Mouse (Mus musculus) limb, embryonic 11.5 days (tissue): ENCODE results near the gene Acot4. TPM values are rescaled to one million over a fixed set of nuclear protein-coding genes. Genes with fewer than 3 reads are reported as not detected.
"Not testable (repeated sequence)": the region's sequence is repeated elsewhere in the genome, so short reads cannot be mapped to it uniquely, and the experiment has no call there.

ENCODE experiments used
- ATAC-seq: fragments of 200-750 bp; cut with Nextera tagmentation; 2 replicates; pipeline ENCODE4 v1.8.0; 2017; ENCODE audit warnings: low read depth; ENCODE audit not compliant: insufficient number of reproducible peaks, low FRiP score, low TSS enrichment
- DNase-seq: peaks from one replicate; pipeline ENCODE4 v3.0.0-alpha.2; 2015; ENCODE audit warnings: low spot score
- H3K27ac ChIP-seq: fragments of 300-500 bp; sonication (generic); replicated peaks from 2 replicates; pipeline ENCODE4 v1.5.1; 2014; ENCODE audit warnings: low read depth, mild to moderate bottlenecking, low read length
- H3K27me3 ChIP-seq: fragments of 300-500 bp; sonication (generic); 2 replicates; pipeline ENCODE4 v1.6.1; 2014; ENCODE audit warnings: mild to moderate bottlenecking, low read length, mixed read lengths; ENCODE audit not compliant: control insufficient read depth, insufficient read depth
- H3K36me3 ChIP-seq: fragments of 300-500 bp; sonication (generic); 2 replicates; pipeline ENCODE4 v1.6.1; 2014; ENCODE audit warnings: mild to moderate bottlenecking, low read length, moderate library complexity, mixed read lengths; ENCODE audit not compliant: control insufficient read depth, insufficient read depth
- H3K4me1 ChIP-seq: fragments of 300-500 bp; sonication (generic); 2 replicates; pipeline ENCODE4 v1.6.1; 2014; ENCODE audit warnings: low read length, mixed read lengths; ENCODE audit not compliant: control insufficient read depth, insufficient read depth
- H3K4me2 ChIP-seq: fragments of 300-500 bp; sonication (generic); 2 replicates; pipeline ENCODE4 v1.6.1; 2014; ENCODE audit warnings: low read depth, mild to moderate bottlenecking, moderate library complexity; ENCODE audit not compliant: severe bottlenecking
- H3K4me3 ChIP-seq: fragments of 300-500 bp; sonication (generic); 2 replicates; pipeline ENCODE4 v1.5.1; 2014; ENCODE audit warnings: low read depth, low read length
- H3K9ac ChIP-seq: fragments of 300-500 bp; sonication (generic); 2 replicates; pipeline ENCODE4 v1.6.1; 2014; ENCODE audit warnings: mild to moderate bottlenecking, low read length
- H3K9me3 ChIP-seq: fragments of 300-500 bp; sonication (generic); 2 replicates; pipeline ENCODE4 v1.6.1; 2016; ENCODE audit warnings: low read length; ENCODE audit not compliant: control insufficient read depth
- WGBS: fragments of 180-500 bp; shearing (Covaris S2); extraction: QIAGEN DNeasy Blood & Tissue Kit; methylation state at CpG from one replicate; pipeline ENCODE4 v1.1.7; 2014; 5-methylcytosine and 5-hydroxymethylcytosine counted together
- polyA plus RNA-seq: library from polyadenylated mRNA; unstranded; fragments of >200 nt; fragmentation: Nextera tagmentation; extraction: Ambion mirVana; gene quantifications from 2 replicates; pipeline ENCODE4 v1.2.1, GENCODE M21; 2014

Gene Acot4
- polyA plus RNA-seq, 1 experiment from 2014 or later, result 0.08 TPM

GRCm38 (mm10) chr12:84038691-84039111, 522 bp downstream of the Acot4 start, which contains the start of gene Gm49366:
Gene Gm49366, plus strand, starts transcription at chr12:84038935.
- WGBS, result 2% methylated on average over 39 of the region's 39 CpGs
- not testable (repeated sequence) for H3K4me1 ChIP-seq, H3K9me3 ChIP-seq, H3K27me3 ChIP-seq, H3K27ac ChIP-seq, H3K36me3 ChIP-seq, ATAC-seq
- peak within 1 kb of the TSS; percentile 52 for H3K9ac ChIP-seq
- peak within 1 kb of the TSS; percentile 40 for H3K4me3 ChIP-seq
- peak within 1 kb of the TSS; percentile 65 for H3K4me2 ChIP-seq
- peak; percentile 53 for DNase-seq

- Histone ChIP-seq H3K36me3 (no peaks in the 10 kb centered on the region), H3K9ac (no peak overlapping the region), H3K4me3 (no peak overlapping the region), H3K4me2 (no peak overlapping the region), H3K27ac (no peak overlapping the region), H3K27me3 (no peaks in the 10 kb centered on the region), H3K4me1 (no peaks in the 10 kb centered on the region), H3K9me3 (no peaks in the 10 kb centered on the region)
- 90% methylated on average over 5 of the region's 5 CpGs for WGBS
- no peak for DNase-seq
- no peak for ATAC-seq
Measured at GRCm38 (mm10) chr12:84042248-84042647, 4.1 kb downstream of the Acot4 start.

GRCm38 (mm10) chr12:84044045-84044444, 5.9 kb downstream of the Acot4 start:
- no peaks in the 10 kb centered on the region; the same call in 1 of the 2 replicates for H3K9me3 ChIP-seq
- H3K27ac ChIP-seq, result no peak overlapping the region
- ATAC-seq, result no peak
- H3K4me2 ChIP-seq, result no peak overlapping the region
- H3K27me3 ChIP-seq, result no peaks in the 10 kb centered on the region
- 84% methylated on average over 2 of the region's 2 CpGs for WGBS
- H3K4me3 ChIP-seq, result no peak overlapping the region
- no peak overlapping the region for H3K9ac ChIP-seq
- H3K36me3 ChIP-seq, result no peaks in the 10 kb centered on the region
- no peak for DNase-seq
- no peaks in the 10 kb centered on the region for H3K4me1 ChIP-seq

- Histone ChIP-seq H3K27me3 (no peaks in the 10 kb centered on the region), H3K9ac (no peak overlapping the region), H3K9me3 (no peaks in the 10 kb centered on the region; the same call in 1 of the 2 replicates), H3K4me1 (no peaks in the 10 kb centered on the region), H3K27ac (no peak overlapping the region), H3K4me3 (no peak overlapping the region), H3K4me2 (no peak overlapping the region), H3K36me3 (no peaks in the 10 kb centered on the region)
- 92% methylated on average over 1 of the region's 1 CpGs for WGBS
- ATAC-seq, result no peak
- no peak for DNase-seq
Measured at GRCm38 (mm10) chr12:84046906-84047305, 8.7 kb downstream of the Acot4 start.

GRCm38 (mm10) chr12:84050744-84051143, 12.6 kb downstream of the Acot4 start:
- WGBS, result 86% methylated on average over 5 of the region's 5 CpGs
- H3K4me2 ChIP-seq, H3K9ac ChIP-seq, H3K36me3 ChIP-seq, H3K9me3 ChIP-seq, H3K4me1 ChIP-seq, DNase-seq, H3K27ac ChIP-seq, ATAC-seq, H3K4me3 ChIP-seq: not testable (repeated sequence)
- peaks cover 10% of the 10 kb centered on the region for H3K27me3 ChIP-seq

- Histone ChIP-seq H3K27me3 (peaks cover 10% of the 10 kb centered on the region), H3K36me3 (no peaks in the 10 kb centered on the region), H3K4me2 (no peak within 1 kb of the TSS), H3K4me3 (no peak within 1 kb of the TSS), H3K9ac (no peak within 1 kb of the TSS), H3K4me1 (peaks cover 3% of the 10 kb centered on the region; the same call in 1 of the 2 replicates), H3K27ac (no peak within 1 kb of the TSS), H3K9me3 (no peaks in the 10 kb centered on the region; the same call in 1 of the 2 replicates)
- 86% methylated on average over 5 of the region's 5 CpGs for WGBS
- DNase-seq, result no peak
- ATAC-seq, result no peak
Measured at GRCm38 (mm10) chr12:84051937-84052474, 13.8 kb downstream of the Acot4 start, which contains the start of gene Acot3. Gene Acot3, plus strand, starts transcription at chr12:84052144.

- peaks cover 10% of the 10 kb centered on the region for H3K27me3 ChIP-seq
- ATAC-seq (no peak), DNase-seq (no peak)
- H3K36me3 ChIP-seq, result no peaks in the 10 kb centered on the region
- no peak overlapping the region for H3K4me2 ChIP-seq
- WGBS, result 87% methylated on average over 7 of the region's 7 CpGs
- no peak overlapping the region for H3K27ac ChIP-seq
- no peaks in the 10 kb centered on the region; the same call in 1 of the 2 replicates for H3K9me3 ChIP-seq
- no peak overlapping the region for H3K4me3 ChIP-seq
- no peak overlapping the region for H3K9ac ChIP-seq
- H3K4me1 ChIP-seq, result peaks cover 3% of the 10 kb centered on the region; the same call in 1 of the 2 replicates
Measured at GRCm38 (mm10) chr12:84052609-84053008, 14.4 kb downstream of the Acot4 start.

GRCm38 (mm10) chr12:84053173-84053572, 15.0 kb downstream of the Acot4 start:
- Histone ChIP-seq H3K9ac (no peak overlapping the region), H3K9me3 (no peaks in the 10 kb centered on the region; the same call in 1 of the 2 replicates), H3K27me3 (peaks cover 10% of the 10 kb centered on the region), H3K27ac (no peak overlapping the region), H3K36me3 (no peaks in the 10 kb centered on the region), H3K4me3 (peak overlapping the region; percentile 39), H3K4me2 (peak overlapping the region; percentile 67), H3K4me1 (peaks cover 3% of the 10 kb centered on the region; the same call in 1 of the 2 replicates)
- 11% methylated on average over 16 of the region's 16 CpGs for WGBS
- DNase-seq (peak; percentile 44), ATAC-seq (no peak)
